Mouse (Mus musculus) frontal cortex, postnatal 36 days (tissue): Measurements from ENCODE around the gene Lonp1.
"Not testable (repeated sequence)": the region's sequence is repeated elsewhere in the genome, so short reads cannot be mapped to it uniquely, and the experiment has no call there.

Experiments
- DNase-seq, 2 experiments: peaks; one replicate each; pipeline ENCODE4 v3.0.0; 2022; ENCODE audit warnings: low spot score in 2 of 2

The Lonp1 gene

DNA sequence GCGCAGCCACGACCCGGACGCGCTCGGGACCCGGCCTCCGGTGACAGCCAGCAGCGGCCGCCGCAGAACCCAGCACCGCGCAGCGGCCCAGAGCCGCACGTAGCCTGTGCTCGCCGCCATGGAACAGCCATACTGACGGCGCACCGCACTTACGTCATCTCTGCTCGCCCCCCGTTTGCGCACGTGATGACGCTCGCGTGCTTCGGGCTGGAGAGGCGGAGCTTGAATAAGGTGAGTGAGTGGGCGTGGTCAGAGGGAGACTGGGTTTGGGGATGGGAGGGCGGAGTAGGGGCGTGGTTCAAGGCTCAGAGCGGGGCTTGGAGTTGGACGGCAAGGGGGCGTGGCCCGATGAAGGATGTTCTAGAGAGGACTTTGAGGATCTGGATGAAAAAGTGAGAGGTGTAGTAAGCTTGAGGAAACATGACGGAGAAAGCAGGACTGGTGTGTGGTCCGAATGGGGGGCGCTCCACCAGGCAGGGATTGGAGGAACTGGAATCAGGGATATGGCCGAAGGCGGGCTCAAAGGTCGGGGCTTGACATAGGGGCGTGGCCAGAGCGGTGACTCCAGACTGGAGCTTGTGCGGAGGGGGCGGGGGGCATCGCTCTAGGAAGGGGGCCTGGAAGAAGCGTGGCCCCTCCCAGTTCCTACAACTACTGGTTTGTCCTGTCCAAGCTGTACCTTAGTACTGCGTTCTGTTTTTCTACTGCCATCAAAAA, at the start of gene Lonp1:
TSS of gene Lonp1 (minus strand) at position 134 of the 717 bp plus-strand sequence.
- peak; percentile 93 to 98 for DNase-seq

DNA sequence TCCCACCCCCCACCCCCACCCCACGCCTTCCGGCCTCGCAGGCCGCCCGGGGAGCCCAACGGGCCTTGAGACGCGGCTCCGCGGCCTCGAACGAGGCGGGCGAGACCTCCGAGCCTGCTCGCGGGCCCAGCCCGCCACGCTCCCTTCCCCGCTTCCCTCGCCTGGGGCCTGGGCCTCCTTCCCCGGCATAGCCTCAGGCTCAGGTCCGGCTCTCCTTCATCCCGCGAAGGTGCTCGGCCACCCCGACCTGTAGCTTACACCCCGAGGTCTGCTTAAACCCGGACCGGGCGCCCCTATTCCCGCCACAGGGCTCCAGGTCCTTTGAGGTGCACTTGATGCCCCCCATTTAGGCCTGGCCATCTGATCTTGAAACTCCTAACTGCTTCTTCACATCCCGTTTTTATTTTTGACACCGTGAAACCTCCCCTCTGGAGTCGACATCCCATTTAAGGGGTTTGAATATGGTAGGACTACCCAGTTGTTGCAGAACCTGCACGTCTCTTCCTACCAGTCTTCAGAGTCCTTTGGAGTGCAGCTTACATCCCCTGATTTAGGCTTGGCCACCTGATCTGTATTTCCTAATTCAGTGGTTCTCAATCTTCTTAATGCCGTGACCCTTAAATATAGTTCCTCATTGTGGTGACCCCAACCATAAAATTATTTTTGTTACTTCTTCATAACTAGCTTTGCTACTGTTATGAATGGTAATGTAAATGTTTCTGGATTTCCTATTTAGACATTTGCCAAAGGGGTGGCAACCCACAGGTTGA, 47.1 kb upstream of the Lonp1 start:
- DNase-seq: no peak

DNA sequence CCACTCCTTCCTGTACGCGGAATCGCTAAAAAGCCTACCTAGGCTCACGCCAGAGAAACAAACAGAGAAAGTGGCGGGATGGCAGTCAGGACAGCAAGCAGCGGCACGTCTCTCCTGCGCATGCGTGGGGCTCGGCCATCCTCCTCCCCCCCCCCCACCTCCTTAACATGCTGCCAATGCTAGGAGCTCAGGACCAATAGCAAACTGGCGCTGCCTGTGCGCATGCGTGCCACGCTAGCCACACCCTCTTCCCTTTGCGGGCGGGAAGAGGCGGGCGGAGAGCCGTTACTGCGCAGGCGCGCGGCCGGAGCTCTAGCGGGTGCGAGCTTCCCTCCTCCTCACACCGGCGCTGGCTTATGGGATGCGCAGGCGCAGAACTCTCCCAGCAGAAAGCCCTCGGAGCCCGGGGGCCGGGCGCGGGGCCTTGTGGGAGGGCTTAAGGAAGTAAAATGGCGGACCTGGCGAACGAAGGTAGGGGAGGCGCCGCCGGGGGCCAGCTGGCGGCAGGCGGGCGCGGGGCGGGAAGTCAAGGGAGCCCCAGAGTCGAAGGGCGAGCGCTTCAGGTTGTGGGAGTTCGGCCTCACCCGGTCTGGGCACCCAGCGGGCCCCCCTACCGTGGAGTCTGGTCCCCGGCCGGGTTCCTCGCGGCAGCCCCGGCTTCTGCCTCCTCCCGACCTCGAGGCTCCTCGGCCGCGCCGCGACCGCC, 46.4 kb upstream of the Lonp1 start, which contains the start of gene Ranbp3:
TSS of gene Ranbp3 (plus strand) at position 354 of the 706 bp plus-strand sequence.
- peak; percentile 99 for DNase-seq

DNA sequence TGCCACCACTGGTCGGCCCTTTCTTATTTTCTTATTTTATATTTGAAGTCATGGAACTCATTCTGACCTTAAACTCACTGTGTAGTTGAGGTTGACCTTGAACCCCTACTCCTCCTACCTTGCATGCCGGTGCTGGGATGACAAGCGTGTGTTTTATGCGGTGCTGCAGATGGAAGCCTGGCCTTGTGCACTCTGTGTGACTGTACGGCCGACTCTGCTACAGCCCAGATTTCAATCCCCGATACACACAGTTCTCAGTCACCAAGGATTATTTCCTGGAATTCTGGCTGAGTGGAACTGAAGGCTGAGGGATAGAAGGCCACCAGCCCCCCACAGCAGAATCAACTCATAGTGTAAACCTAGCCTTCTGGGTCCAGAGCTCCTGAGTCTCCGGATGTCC, 43.1 kb upstream of the Lonp1 start:
- DNase-seq: no peak

DNA sequence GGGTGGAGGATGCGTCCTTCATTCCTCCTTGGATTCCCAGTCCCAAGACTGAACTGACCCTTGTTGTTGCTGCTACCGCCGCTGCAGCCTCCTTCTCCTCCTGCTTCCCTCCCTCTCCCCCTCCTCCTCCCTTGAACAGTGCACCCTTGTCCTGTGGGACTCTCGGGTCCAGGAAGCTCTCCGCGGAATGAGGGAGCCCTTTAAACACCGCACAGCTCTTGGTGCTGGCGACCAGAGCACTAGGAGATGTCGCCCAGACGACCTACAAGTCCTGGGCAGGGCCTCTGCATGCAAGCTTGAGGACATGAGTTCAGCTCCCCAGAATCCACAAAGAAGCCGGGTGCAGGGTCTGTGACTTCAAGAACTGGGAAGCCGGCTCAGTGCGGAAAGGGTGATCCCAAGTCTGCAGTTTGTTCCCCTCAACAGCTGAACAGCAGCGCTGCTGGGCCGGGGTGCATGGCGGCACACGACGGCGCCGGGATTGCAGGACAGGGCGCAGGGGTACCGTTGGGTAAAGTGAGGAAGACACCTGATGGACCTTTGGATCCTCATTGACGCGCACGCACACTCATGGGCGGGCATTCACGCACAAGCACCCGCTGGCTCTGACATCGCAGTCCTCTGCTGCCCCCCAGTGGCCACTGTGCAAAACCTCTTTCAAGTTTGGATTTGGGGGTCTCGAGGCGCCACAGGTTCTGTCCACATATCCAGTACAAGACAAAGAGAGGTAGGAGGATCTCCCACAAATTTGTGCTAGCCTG, 41.9 kb upstream of the Lonp1 start:
- peak; percentile 75 to 81 for DNase-seq

DNA sequence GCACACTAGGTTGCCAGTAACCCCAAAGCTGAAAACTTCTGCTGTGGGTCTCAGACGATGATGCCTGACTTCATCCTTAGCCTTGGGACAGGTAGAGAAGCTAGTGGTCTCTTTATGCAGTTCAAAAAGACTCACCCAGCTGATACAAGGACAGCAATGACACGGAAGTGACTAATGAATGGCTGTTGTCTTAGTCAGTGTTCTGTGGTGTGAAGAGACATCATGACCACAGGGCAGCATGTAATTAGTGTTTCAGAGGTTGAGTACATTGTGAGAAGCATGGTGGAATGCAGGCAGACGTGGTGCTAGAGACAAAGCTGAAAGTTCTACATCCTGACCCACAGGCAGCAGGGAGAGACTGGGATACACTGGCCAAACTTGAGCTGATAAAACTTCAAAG, 40.9 kb upstream of the Lonp1 start:
- no peak for DNase-seq

DNA sequence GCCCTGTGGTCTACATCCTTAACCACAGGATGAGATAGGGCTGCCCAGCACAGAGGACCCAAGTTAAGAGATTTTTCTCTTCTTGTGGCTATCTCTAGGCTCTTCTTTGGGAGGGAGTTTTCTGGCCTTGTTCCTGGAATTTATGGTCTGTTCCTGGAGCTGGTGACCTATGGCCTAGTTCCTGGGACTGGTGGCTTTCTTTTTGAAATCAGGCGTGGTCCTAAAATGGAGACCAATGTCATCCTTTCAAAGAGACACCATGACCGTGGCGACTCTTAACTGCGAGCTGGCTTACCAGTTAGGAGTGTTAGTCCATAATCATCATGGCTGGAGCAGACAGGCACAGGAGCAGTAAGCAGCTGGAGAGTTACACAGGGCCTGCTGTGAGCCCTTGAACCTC, 39.7 kb upstream of the Lonp1 start:
- DNase-seq: no peak

DNA sequence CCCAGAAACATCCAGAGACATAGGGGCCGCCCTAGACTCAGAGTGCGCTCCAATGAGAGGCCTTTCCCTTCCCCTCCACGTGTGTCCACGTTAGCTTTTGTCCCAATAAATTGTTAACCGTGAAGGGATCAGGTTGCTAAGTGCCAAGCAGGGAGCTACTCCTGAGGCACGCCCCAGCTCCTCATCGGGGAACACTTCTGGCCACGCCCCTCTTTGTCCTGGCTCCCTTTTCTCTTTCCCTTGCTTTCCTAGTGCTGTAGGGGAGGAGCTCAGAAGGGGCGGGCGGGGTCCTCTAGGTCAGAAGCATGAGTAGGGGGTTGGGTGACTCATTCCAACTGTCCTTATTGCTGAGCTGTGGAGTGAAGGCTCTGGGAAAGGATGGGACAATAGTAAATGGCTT, 37.6 kb upstream of the Lonp1 start:
- DNase-seq: no peak

DNA sequence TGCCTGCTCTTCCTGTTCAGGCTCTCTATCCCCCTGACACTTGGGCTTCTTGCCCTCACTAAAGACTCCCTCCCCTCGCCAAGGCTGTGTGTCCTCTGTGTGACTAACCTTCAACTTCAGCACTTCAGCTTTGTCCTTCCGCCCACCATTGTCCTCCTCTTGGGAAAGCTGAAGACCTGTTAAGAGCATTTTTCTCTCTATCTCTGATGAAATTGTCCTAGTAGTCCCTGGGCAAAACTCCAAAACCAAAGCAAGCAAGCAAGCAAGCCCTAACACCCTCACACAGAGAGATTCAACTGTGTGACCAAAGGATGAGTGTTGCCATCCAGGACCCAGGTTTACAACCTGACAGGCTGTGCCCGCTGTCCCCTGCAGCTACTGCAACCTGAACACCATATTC, 37.0 kb upstream of the Lonp1 start:
- DNase-seq: no peak

DNA sequence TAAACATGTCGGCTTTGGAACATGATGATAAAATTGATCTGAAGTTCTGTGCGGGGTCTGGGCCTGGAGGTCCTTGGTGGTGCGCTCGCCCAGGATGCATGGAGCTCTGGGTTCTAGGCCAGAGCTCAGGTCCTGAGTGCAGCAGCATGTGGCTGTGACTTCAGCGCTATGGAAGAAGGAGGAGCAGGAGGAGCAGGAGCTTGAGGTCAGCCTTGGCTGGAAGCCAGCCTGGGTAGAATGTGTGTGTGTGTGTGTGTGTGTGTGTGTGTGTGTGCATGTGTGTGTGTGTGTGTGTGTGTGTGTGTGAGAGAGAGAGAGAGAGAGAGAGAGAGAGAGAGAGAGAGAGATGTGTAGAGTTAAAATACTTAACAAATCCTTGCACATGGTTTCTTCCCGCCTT, 29.5 kb upstream of the Lonp1 start:
- DNase-seq: no peak

DNA sequence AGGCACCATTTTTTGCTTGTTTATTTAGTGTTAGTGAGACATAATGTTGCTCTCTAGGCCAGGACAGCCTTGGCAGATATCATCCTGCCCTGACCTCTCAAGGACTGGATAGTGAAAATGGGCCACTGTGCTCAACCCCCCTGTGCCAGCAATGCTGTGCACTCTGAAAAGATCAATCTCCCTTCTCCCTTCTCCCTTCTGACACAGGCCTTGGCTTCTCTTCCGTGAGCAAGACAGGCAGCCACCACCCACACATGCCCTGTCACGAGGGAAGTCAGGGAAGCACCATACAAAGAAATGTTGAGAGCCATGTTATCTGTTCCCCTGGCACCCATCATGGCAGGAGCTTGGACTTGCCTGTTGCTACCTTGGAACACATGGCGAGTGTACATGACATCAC, 28.6 kb upstream of the Lonp1 start:
- no peak for DNase-seq

DNA sequence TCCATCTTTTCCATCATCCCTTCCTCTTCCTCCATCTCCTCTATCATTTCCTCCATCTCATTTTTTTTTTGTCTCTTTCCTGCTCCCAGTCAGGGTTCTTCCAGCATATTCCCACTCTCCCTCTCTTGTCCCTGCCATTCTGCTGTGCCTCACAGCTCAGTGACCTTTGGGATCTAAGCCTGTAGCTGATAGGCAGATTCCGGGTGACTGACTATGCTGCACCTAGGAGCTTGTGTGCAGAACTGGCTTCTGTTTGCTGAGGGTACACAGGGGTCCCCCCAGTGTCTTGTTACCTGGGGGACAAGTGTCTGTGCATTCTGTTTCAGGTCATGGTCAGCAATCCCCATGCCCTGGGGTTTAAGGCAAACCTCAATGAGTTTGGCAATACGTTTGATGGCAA, 28.1 kb upstream of the Lonp1 start:
- no peak for DNase-seq

DNA sequence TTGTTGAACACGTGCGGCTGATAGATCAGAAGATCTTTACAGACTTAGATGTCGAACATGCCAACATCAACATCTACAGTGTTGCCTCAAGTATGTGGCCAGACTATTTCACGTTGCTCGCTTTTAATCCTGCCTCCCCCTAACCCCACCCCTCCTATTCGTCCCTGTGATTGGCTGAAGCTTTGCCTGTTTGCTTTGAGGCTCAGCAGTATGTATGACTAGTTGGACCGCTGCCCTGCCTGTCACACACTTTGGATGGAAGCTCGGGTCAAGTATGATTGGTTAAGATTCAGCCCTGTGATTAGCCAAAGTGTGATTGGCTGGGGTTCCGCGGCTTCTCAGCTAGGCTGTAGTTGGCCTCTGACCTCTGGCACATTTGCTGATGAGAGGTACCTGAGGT, 25.1 kb upstream of the Lonp1 start:
- DNase-seq: no peak

DNA sequence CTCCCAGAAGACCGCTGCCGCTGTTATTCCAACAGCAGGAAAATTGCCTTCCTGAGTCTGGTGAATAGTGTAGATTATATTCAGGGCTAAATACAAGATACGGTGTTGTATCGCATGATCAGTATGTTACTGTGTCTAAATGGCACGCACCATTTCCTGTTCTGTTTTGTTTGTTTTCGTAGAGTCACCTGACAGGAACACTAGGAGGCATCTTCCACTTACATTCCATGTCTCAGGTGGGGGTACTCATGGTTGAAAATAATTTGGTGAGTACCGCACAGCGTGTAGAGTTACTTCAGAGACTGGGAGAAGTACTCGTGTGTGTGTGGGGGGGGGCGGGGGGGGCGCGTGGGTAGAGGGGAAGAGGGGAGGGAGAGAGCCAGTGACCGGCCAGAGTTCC, 20.9 kb upstream of the Lonp1 start:
- DNase-seq: no peak

DNA sequence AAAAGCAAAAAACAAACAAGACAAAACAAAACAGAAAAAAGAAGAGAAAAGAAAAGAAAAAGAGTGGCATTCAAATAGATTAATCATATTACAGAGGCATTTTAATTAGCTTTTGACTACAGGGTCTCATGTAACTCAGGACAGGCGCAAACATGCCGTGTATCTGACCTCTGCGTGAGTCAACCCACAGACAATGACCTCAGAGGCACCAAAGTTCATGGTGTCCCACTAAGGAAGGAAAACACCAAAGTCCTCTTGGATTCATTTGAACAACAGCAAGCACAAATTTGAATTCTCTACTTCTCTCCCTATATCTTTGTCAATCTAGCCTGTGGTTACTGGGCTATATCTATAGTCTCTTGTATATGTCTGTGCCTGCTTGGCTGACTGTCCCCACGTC, 16.6 kb upstream of the Lonp1 start:
- no peak for DNase-seq

DNA sequence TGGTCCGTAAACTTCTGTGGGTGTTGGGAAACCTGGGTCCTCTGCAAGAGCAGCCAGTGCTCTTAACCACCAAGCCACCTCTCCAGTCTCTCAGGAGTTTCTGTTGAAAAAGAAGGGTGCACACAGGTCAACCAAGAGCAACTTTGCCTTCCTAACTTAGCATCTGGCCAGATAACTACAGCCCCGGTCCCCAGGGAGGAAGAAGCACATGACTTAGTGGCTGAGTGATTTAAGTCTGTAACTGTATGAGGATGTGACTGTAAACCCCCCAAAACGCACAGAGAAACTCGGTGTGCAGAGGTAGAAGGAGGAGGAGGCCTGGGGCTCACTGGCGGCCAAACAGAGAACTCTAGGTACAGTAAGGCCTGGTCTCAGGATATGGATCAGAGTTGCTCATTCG, 7.3 kb upstream of the Lonp1 start:
- DNase-seq: no peak

DNA sequence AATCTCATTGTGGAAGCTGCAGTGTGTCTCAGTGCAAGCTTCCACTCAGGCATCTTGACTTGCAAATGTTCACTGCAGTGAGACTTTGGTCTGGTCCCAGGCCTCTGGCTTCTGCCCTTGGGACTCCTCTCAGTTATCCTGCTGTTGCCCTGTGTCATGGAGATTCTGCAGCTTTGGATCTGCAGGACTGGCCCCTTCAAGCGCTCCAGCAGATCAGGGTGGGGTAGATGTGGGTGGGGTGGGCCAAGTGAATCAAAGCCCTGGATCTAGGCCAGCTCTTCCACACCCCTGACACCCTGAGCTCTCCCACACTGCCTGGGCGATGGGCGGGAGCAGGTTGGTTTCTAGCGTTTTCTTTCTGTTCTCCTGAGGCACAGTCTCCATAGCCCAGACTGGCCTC, 5.1 kb upstream of the Lonp1 start:
- no peak for DNase-seq

DNA sequence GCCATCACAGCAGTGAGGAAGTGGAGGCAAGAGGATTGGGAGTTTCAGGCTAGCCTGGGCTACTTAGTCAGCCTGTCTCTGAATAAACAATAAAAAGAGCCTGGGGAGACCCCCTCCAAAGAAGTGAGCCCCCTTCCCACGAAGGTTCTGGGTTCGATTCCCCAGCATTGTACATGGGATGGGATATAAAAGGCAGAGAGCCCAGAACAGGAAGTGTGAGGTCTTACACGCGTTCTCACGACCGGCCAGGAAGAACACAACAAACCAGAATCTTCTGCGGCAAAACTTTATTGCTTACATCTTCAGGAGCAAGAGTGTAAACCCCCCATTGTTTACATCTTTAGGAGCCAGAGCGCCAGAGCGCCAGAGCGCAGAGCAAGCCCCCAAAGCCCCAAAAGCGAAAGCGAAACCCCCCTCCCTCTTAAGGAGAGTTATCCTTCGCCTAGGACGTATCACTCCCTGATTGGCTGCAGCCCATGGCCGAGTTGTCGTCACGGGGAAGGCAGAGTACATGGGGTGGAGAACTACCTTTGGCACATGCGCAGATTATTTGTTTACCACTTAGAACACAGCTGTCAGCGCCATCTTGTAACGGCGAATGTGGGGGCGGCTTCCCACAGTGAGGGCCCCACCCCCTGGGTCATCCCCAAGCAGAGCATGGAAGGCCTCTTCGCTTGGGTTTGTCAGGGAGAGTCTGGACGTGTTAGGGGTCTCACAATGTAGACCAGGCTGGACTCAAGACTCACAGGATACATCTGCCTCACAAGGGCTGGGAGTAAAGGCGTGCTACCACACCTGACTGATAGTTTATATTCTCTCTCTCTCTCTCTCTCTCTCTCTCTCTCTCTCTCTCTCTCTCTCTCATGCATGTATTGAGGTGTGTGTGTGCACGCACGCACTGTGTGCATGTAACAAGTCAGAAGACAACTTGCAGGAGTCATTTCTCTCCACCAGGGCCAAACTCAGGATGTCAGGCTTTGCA, 3.4 kb upstream of the Lonp1 start:
- DNase-seq: not testable (repeated sequence)

DNA sequence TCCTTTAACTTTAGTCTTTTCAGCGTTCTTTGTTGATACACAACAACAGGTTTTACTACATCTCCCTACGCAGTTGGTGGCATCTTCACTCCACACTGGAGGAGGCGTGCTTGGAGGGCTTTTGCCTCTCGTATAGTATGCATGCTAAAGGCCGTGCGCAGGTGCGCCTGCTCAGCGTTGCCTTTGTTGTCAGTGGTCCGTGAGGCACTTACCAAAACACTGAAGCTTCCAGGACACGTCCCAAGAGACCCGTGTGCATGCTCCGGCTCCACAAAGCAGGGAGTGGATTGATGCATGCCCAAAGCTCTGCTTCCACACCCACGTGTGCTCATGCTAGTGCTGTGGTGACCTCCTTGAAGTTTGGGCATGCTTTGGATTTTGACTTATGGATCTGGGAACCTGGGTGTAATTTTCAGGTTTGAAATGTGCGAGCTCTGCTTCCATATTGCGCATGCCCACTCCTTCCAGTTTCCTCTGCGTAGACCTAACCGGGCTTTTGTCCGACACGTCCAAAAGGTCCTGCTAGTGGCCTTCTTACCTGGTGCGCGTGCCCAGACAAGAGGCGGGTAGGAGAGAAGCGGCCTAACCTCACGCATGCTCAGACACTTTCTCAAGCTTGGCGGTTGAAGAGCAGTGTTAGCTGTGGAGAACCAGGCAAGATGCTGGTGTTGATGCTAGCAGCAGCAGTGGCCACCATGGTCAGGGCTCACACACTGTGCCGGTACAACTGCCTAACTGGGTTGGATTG, 1.0 kb upstream of the Lonp1 start, which contains the start of gene Catsperd:
TSS of gene Catsperd (plus strand) at position 614 of the 748 bp plus-strand sequence.
- DNase-seq: no peak

DNA sequence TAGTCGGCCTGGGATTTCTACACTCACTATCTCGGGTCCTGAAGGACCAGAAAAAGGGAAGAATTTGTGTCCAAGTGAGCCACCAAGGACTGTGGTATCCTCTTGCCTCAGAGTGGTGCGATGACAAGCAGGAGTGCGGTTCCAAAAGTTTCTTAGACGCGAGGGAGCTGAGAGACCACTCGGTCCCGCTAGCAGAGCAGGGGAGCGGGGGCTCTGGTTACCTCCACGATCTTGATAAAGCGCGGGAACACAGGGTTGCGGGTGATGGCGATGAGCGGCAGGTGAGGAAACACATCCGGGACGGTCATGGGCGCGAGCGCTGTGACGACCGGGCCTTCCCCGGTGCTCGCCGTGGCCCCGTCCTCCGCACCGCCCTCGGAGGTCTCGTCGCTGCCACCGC, 427 bp downstream of the Lonp1 start:
- DNase-seq: no peak
